Mouse (Mus musculus): Measurements from ENCODE around the gene Nbl1. TPM values are rescaled to one million over a fixed set of nuclear protein-coding genes. Genes with fewer than 3 reads are reported as not detected.

Nbl1 gene
- 13.0 and 15.1 TPM in 2 replicates for polyA plus RNA-seq (2014; fragmentation: Nextera tagmentation; extraction: Ambion mirVana)

DNA sequence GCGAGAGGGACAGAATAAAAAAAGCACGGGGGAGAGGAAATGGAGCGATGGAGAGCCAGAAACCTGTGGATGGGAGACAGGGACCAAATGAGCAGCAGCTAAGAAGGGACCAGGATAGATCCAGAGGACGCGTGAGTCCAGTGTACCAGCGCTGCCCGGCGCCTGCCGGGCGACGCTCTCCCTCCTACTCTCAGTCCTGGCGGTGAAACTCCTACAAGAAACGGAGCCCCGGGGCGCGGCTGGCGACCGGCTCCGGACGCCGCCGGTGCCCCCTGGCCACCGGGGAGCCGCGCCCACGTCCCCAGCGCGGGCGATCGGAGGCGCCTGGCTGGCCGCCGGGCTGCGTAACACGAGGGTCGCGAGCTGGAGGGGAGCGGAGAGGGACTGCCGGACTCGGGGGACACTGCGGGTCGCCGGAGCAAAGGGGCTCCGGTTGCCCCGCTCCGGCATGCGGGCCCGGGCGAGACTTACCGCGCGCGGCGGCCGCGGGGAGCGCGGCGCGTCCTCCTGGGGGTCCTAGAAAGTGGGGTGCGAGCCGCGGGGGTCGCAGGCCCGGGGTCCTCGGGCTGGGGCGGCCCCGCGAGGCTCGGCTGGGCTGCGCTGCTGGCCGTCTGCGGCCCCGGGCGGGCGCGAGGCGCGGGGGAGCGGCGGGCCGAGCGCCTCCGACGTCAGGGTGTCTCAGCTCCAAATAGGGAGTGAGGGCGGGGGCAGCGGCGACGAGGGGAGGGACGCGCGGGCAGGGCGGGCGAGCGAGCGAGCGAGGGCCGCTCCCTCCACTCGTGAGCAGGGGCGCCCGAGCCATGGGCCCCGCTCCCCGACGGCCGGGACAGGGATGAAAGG, at the start of gene Nbl1:
TSS of gene Nbl1 (minus strand) at position 638 of the 840 bp plus-strand sequence.
- Histone ChIP-seq H3K4me2 (ENCODE audit: low read length) (peak within 1 kb of the TSS; percentile 99), H3K9ac (ENCODE audit: low read length) (peak within 1 kb of the TSS; percentile 79), H3K36me3 (ENCODE audit: control insufficient read depth, insufficient read depth, low read length) (no peaks in the 10 kb centered on the region), H3K9me3 (ENCODE audit: control insufficient read depth, low read length) (0 out of 2 replicates have a peak, but pooled peaks cover 6% of the 10 kb centered on the region), H3K27ac (replicated peaks in 1 of 2; ENCODE audit: control insufficient read depth in 1 of 2, insufficient read depth in 1 of 2, low read depth in 2 of 2, low read length in 2 of 2) (no peak within 1 kb of the TSS), H3K4me1 (ENCODE audit: control insufficient read depth in 2 of 2, insufficient read depth in 2 of 2, low read length in 2 of 2) (peaks cover 10 to 14% of the 10 kb centered on the region in 2 experiments; a peak in 3 of 4 replicates), H3K27me3 (ENCODE audit: control insufficient read depth, insufficient read depth, low read length) (peaks cover 12% of the 10 kb centered on the region), H3K4me3 (ENCODE audit: control insufficient read depth in 1 of 2, insufficient read depth in 1 of 2, low read depth in 1 of 2, low read length in 2 of 2) (peak within 1 kb of the TSS; percentile 63 to 69)
- peak; percentile 28; the same call in 1 of the 2 replicates for ATAC-seq (ENCODE audit: insufficient number of reproducible peaks, insufficient read depth, low FRiP score, low read depth)
- WGBS, result 0% methylated on average over 91 of the region's 105 CpGs

DNA sequence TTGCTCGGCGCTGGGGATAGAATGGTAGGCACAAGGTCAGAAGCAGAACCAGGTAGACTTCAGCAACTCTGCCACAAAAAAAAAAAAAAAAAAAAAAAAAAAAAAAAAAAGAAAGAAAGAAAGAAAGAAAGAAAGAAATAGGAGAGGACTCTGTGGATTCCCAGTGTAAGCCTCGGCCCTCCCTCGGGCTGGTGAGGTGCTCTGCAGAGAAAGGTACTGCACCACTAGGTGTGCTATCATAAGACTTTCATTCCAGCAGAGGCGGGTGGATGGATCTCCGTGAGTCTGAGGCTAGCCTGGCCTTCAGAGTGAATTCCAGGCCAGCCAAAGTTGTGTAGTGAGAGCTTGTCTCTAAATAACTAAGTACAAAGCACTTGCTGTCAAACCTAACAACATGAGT, 49.0 kb upstream of the Nbl1 start:
- H3K27me3 ChIP-seq (ENCODE audit: control insufficient read depth, insufficient read depth, low read length), result no peaks in the 10 kb centered on the region
- WGBS, result 65% methylated on average over 6 of the region's 6 CpGs
- H3K4me3 ChIP-seq (ENCODE audit: control insufficient read depth in 1 of 2, insufficient read depth in 1 of 2, low read depth in 1 of 2, low read length in 2 of 2), result no peak overlapping the region
- H3K27ac ChIP-seq (replicated peaks in 1 of 2; ENCODE audit: control insufficient read depth in 1 of 2, insufficient read depth in 1 of 2, low read depth in 2 of 2, low read length in 2 of 2), result no peak overlapping the region
- H3K36me3 ChIP-seq (ENCODE audit: control insufficient read depth, insufficient read depth, low read length), result no peaks in the 10 kb centered on the region
- H3K4me2 ChIP-seq (ENCODE audit: low read length), result no peak overlapping the region
- no peaks in the 10 kb centered on the region for H3K9me3 ChIP-seq (ENCODE audit: control insufficient read depth, low read length)
- H3K9ac ChIP-seq (ENCODE audit: low read length), result no peak overlapping the region
- H3K4me1 ChIP-seq (ENCODE audit: control insufficient read depth in 2 of 2, insufficient read depth in 2 of 2, low read length in 2 of 2), result no peaks in the 10 kb centered on the region
- ATAC-seq (ENCODE audit: insufficient number of reproducible peaks, insufficient read depth, low FRiP score, low read depth), result no peak

DNA sequence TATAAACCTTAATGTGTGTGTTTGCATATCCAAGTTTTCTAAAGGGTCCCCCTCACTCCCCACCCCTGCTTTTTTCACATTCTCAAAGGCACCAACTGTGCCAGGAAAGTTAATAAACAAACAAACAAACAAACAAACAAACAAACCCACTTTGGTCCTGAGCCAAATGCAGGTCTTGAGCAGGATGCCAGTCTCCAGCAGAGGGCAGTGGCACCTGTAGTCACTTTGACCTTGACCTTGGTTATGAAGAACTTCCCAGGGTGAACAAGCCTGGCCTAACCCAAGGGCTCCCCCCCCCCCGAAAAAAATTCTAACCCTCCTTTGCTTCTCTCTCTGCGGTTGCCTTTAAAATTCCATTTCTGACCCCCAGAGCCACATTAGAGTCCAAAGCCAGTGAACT, 47.5 kb upstream of the Nbl1 start:
- H3K4me3 ChIP-seq (ENCODE audit: control insufficient read depth in 1 of 2, insufficient read depth in 1 of 2, low read depth in 1 of 2, low read length in 2 of 2), result no peak overlapping the region
- H3K9ac ChIP-seq (ENCODE audit: low read length), result no peak overlapping the region
- H3K9me3 ChIP-seq (ENCODE audit: control insufficient read depth, low read length), result no peaks in the 10 kb centered on the region
- H3K4me1 ChIP-seq (ENCODE audit: control insufficient read depth in 2 of 2, insufficient read depth in 2 of 2, low read length in 2 of 2), result no peaks in the 10 kb centered on the region
- no peaks in the 10 kb centered on the region for H3K36me3 ChIP-seq (ENCODE audit: control insufficient read depth, insufficient read depth, low read length)
- H3K4me2 ChIP-seq (ENCODE audit: low read length), result no peak overlapping the region
- 59% methylated on average over 2 of the region's 2 CpGs for WGBS
- H3K27ac ChIP-seq (replicated peaks in 1 of 2; ENCODE audit: control insufficient read depth in 1 of 2, insufficient read depth in 1 of 2, low read depth in 2 of 2, low read length in 2 of 2), result no peak overlapping the region
- H3K27me3 ChIP-seq (ENCODE audit: control insufficient read depth, insufficient read depth, low read length), result no peaks in the 10 kb centered on the region
- no peak for ATAC-seq (ENCODE audit: insufficient number of reproducible peaks, insufficient read depth, low FRiP score, low read depth)

DNA sequence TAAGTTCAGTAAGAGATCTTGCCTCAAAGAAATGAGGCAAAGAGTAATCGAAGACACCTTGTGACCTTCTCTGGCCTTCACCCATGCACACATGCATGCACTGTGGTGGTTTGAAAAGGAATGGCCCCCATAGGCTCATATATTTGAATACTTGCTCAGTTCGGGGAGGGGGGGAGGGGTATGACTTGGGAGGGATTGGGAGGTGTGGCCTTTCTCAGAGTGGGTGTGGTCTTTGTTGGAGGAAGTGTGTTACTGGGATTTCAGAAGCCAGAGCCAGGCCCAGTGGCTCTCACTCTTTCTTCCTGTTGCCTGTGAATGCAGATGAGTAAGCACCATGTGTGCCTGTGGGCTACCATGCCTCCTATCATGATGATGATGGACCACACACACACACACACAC, 43.2 kb upstream of the Nbl1 start:
- H3K27me3 ChIP-seq (ENCODE audit: control insufficient read depth, insufficient read depth, low read length), result no peaks in the 10 kb centered on the region
- H3K9ac ChIP-seq (ENCODE audit: low read length), result no peak overlapping the region
- no peaks in the 10 kb centered on the region for H3K36me3 ChIP-seq (ENCODE audit: control insufficient read depth, insufficient read depth, low read length)
- no peak overlapping the region for H3K4me2 ChIP-seq (ENCODE audit: low read length)
- ATAC-seq (ENCODE audit: insufficient number of reproducible peaks, insufficient read depth, low FRiP score, low read depth), result no peak
- WGBS, result 86% methylated on average over 2 of the region's 2 CpGs
- no peak overlapping the region for H3K27ac ChIP-seq (replicated peaks in 1 of 2; ENCODE audit: control insufficient read depth in 1 of 2, insufficient read depth in 1 of 2, low read depth in 2 of 2, low read length in 2 of 2)
- no peaks in the 10 kb centered on the region; a peak in 1 of 4 replicates for H3K4me1 ChIP-seq (ENCODE audit: control insufficient read depth in 2 of 2, insufficient read depth in 2 of 2, low read length in 2 of 2)
- H3K4me3 ChIP-seq (ENCODE audit: control insufficient read depth in 1 of 2, insufficient read depth in 1 of 2, low read depth in 1 of 2, low read length in 2 of 2), result no peak overlapping the region
- no peaks in the 10 kb centered on the region for H3K9me3 ChIP-seq (ENCODE audit: control insufficient read depth, low read length)

DNA sequence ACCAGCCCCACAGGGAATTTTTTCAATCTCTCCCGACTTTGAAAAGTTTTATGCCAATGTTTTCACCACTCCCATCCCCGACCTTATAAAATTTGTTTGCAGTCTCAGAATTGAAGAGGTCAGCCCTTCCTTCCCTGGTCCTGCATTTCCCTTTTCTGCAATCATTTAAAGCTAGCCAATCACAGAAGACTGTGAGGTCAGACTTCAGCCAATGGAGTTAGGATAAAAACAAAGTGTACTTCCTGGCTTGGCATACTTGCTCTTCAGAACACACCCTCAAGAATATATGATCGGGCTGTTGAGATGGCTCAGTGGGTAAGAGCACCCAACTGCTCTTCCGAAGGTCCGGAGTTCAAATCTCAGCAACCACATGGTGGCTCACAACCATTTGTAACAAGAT, 40.3 kb upstream of the Nbl1 start:
- 73% methylated on average over 5 of the region's 5 CpGs for WGBS
- Histone ChIP-seq H3K4me1 (ENCODE audit: control insufficient read depth in 2 of 2, insufficient read depth in 2 of 2, low read length in 2 of 2) (peaks cover 2 to 18% of the 10 kb centered on the region in 2 experiments; a peak in 3 of 4 replicates), H3K4me3 (ENCODE audit: control insufficient read depth in 1 of 2, insufficient read depth in 1 of 2, low read depth in 1 of 2, low read length in 2 of 2) (no peak overlapping the region), H3K27me3 (ENCODE audit: control insufficient read depth, insufficient read depth, low read length) (no peaks in the 10 kb centered on the region), H3K4me2 (ENCODE audit: low read length) (no peak overlapping the region), H3K9ac (ENCODE audit: low read length) (no peak overlapping the region), H3K9me3 (ENCODE audit: control insufficient read depth, low read length) (no peaks in the 10 kb centered on the region), H3K27ac (replicated peaks in 1 of 2; ENCODE audit: control insufficient read depth in 1 of 2, insufficient read depth in 1 of 2, low read depth in 2 of 2, low read length in 2 of 2) (no peak overlapping the region), H3K36me3 (ENCODE audit: control insufficient read depth, insufficient read depth, low read length) (no peaks in the 10 kb centered on the region)
- no peak for ATAC-seq (ENCODE audit: insufficient number of reproducible peaks, insufficient read depth, low FRiP score, low read depth)

DNA sequence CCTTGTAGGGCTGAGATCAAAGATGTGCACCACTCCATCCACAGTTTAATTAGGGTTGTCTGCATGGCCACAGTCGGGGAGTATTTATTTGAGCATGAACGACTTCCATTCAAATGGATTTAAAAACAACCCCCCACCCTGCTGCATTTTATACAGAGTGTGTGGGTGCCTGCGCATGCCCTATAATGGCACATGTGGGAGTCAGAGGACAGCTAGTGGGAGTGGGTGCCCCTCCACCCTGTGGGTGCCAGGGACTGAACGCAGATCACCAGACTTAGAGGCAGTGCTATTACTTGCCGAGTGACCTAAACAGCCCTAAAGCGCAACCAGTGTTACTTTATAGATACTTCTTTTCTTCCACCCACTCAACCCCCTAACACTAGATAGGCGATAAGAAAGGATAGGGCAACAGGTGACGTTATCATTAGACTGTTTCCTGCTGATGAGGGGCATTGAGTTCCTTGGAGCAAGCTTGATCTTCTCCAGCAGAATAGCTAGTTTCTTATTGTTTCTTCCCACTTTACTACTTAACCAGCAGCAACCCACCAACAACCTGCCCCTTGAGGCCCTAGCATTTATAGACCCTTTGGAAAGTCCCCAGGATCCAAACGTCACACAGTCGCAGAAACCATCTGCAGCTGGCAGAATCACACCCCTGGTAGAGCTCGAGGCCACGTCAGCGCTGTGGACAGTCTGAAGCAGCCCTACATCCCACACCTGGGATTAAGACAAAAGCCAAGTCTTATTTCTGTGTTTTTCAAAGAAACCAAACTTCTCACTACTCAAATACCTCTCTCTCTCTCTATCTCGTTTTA, 39.3 kb upstream of the Nbl1 start:
- H3K4me2 ChIP-seq (ENCODE audit: low read length), result no peak overlapping the region
- 86% methylated on average over 14 of the region's 14 CpGs for WGBS
- H3K9me3 ChIP-seq (ENCODE audit: control insufficient read depth, low read length), result no peaks in the 10 kb centered on the region
- H3K27me3 ChIP-seq (ENCODE audit: control insufficient read depth, insufficient read depth, low read length), result no peaks in the 10 kb centered on the region
- 0 out of 4 replicates have a peak overlapping the region, but pooled peaks of 1 of the 2 experiments have one; percentile 9 for H3K27ac ChIP-seq (replicated peaks in 1 of 2; ENCODE audit: control insufficient read depth in 1 of 2, insufficient read depth in 1 of 2, low read depth in 2 of 2, low read length in 2 of 2)
- H3K4me1 ChIP-seq (ENCODE audit: control insufficient read depth in 2 of 2, insufficient read depth in 2 of 2, low read length in 2 of 2), result peaks cover 2 to 18% of the 10 kb centered on the region in 2 experiments; a peak in 3 of 4 replicates
- H3K36me3 ChIP-seq (ENCODE audit: control insufficient read depth, insufficient read depth, low read length), result no peaks in the 10 kb centered on the region
- no peak for ATAC-seq (ENCODE audit: insufficient number of reproducible peaks, insufficient read depth, low FRiP score, low read depth)
- no peak overlapping the region for H3K9ac ChIP-seq (ENCODE audit: low read length)
- no peak overlapping the region for H3K4me3 ChIP-seq (ENCODE audit: control insufficient read depth in 1 of 2, insufficient read depth in 1 of 2, low read depth in 1 of 2, low read length in 2 of 2)

DNA sequence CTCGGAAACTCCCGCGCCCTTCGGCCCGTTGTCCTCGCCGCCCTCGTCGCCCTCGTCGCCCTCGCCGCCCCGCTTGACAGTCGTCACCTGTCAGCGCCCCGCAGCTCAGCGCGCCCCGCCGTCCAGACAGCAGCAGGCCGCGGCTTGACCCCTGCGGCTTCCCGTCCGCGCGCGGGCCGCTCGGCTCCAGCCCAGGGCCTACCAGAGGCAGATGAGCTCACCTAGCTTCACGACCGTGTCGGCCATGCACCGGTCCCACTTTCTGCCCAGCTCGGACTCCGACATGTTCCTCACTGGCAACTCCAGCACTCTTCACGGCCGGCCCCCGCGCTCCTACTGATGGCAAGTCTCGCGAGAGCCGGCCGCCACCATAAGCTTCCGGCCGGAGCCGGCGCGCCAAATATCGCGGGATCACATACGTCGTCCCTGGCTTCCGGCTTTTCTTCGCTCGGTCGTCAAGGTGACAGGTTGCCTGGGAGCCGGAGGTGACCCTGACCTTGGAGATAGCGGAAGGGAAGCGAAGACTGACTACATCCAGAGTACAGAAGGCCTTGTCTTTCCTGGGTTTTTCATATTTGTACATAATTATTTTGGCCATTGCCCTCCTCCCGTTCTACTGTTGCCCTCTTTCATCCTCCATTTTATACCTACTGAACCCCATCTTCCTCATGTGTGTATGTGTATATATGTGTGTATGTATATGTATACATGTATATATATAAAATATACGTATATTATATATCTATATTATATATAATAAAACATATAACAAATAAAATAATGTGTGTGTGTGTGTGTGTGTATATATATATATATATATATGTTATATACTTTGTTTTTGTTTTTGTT, 38.1 kb upstream of the Nbl1 start, which contains the start of gene Minos1:
TSS of gene Minos1 (minus strand) at position 413 of the 849 bp plus-strand sequence.
- peaks cover 2 to 18% of the 10 kb centered on the region in 2 experiments; a peak in 3 of 4 replicates for H3K4me1 ChIP-seq (ENCODE audit: control insufficient read depth in 2 of 2, insufficient read depth in 2 of 2, low read length in 2 of 2)
- H3K27ac ChIP-seq (replicated peaks in 1 of 2; ENCODE audit: control insufficient read depth in 1 of 2, insufficient read depth in 1 of 2, low read depth in 2 of 2, low read length in 2 of 2), result peak within 1 kb of the TSS; percentile 94 to 98
- peak within 1 kb of the TSS; percentile 90 for H3K4me2 ChIP-seq (ENCODE audit: low read length)
- WGBS, result under 1% methylated on average over 63 of the region's 63 CpGs
- H3K36me3 ChIP-seq (ENCODE audit: control insufficient read depth, insufficient read depth, low read length), result 0 out of 2 replicates have a peak, but pooled peaks cover 2% of the 10 kb centered on the region
- H3K4me3 ChIP-seq (ENCODE audit: control insufficient read depth in 1 of 2, insufficient read depth in 1 of 2, low read depth in 1 of 2, low read length in 2 of 2), result peak within 1 kb of the TSS; percentile 75 to 97
- H3K9me3 ChIP-seq (ENCODE audit: control insufficient read depth, low read length), result no peaks in the 10 kb centered on the region
- ATAC-seq (ENCODE audit: insufficient number of reproducible peaks, insufficient read depth, low FRiP score, low read depth), result peak; percentile 92
- no peaks in the 10 kb centered on the region for H3K27me3 ChIP-seq (ENCODE audit: control insufficient read depth, insufficient read depth, low read length)
- H3K9ac ChIP-seq (ENCODE audit: low read length), result peak within 1 kb of the TSS; percentile 96

All from heart, embryonic 14.5 days (tissue).